Mouse (Mus musculus): ENCODE results near the gene Gm17324. TPM values are rescaled to one million over a fixed set of nuclear protein-coding genes. Genes with fewer than 3 reads are reported as not detected.

Gene Gm17324
- polyA plus RNA-seq, 1 experiment: 0.19 TPM

GRCm38 (mm10) chr9:78473588-78473987 lies 25.0 kb upstream of the Gm17324 start:
- no peak for TF ChIP-seq POLR2A (IDR thresholded peaks at IDR 0.05; ENCODE audit: control insufficient read depth, extremely low read depth, insufficient read depth, low read length, poor library complexity)
- no peak for TF ChIP-seq CTCF (IDR thresholded peaks at IDR 0.05; ENCODE audit: borderline replicate concordance, control insufficient read depth, extremely low read depth, insufficient read depth, low read length, poor library complexity)
- H3K4me1 ChIP-seq (replicated peaks; ENCODE audit: control insufficient read depth, insufficient read depth, low read length): no peaks in the 10 kb centered on the region
- 95% methylated on average over 8 of the region's 8 CpGs for WGBS
- DNase-seq: no peak
- H3K4me3 ChIP-seq (ENCODE audit: control insufficient read depth, insufficient read depth, low read length): no peak overlapping the region
- H3K27me3 ChIP-seq (ENCODE audit: control insufficient read depth, insufficient read depth, low read length): no peaks in the 10 kb centered on the region
- H3K36me3 ChIP-seq (ENCODE audit: control insufficient read depth, insufficient read depth, low read length): peaks cover 32% of the 10 kb centered on the region
- no peak overlapping the region for H3K27ac ChIP-seq (ENCODE audit: control insufficient read depth, insufficient read depth, low read length)

GRCm38 (mm10) chr9:78465725-78466124 lies 17.1 kb upstream of the Gm17324 start:
- H3K36me3 ChIP-seq (ENCODE audit: control insufficient read depth, insufficient read depth, low read length): peaks cover 42% of the 10 kb centered on the region
- DNase-seq: no peak
- WGBS: 97% methylated on average over 3 of the region's 3 CpGs
- no peaks in the 10 kb centered on the region for H3K27me3 ChIP-seq (ENCODE audit: control insufficient read depth, insufficient read depth, low read length)
- no peak for TF ChIP-seq CTCF (IDR thresholded peaks at IDR 0.05; ENCODE audit: borderline replicate concordance, control insufficient read depth, extremely low read depth, insufficient read depth, low read length, poor library complexity)
- no peak for TF ChIP-seq POLR2A (IDR thresholded peaks at IDR 0.05; ENCODE audit: control insufficient read depth, extremely low read depth, insufficient read depth, low read length, poor library complexity)
- no peak overlapping the region for H3K4me3 ChIP-seq (ENCODE audit: control insufficient read depth, insufficient read depth, low read length)
- no peak overlapping the region for H3K27ac ChIP-seq (ENCODE audit: control insufficient read depth, insufficient read depth, low read length)
- H3K4me1 ChIP-seq (replicated peaks; ENCODE audit: control insufficient read depth, insufficient read depth, low read length): no peaks in the 10 kb centered on the region

GRCm38 (mm10) chr9:78463337-78463736 lies 14.8 kb upstream of the Gm17324 start:
- peaks cover 52% of the 10 kb centered on the region for H3K36me3 ChIP-seq (ENCODE audit: control insufficient read depth, insufficient read depth, low read length)
- H3K4me3 ChIP-seq (ENCODE audit: control insufficient read depth, insufficient read depth, low read length): no peak overlapping the region
- no peak overlapping the region for H3K27ac ChIP-seq (ENCODE audit: control insufficient read depth, insufficient read depth, low read length)
- no peaks in the 10 kb centered on the region for H3K4me1 ChIP-seq (replicated peaks; ENCODE audit: control insufficient read depth, insufficient read depth, low read length)
- TF ChIP-seq POLR2A (IDR thresholded peaks at IDR 0.05; ENCODE audit: control insufficient read depth, extremely low read depth, insufficient read depth, low read length, poor library complexity): no peak
- TF ChIP-seq CTCF (IDR thresholded peaks at IDR 0.05; ENCODE audit: borderline replicate concordance, control insufficient read depth, extremely low read depth, insufficient read depth, low read length, poor library complexity): no peak
- H3K27me3 ChIP-seq (ENCODE audit: control insufficient read depth, insufficient read depth, low read length): no peaks in the 10 kb centered on the region
- DNase-seq: no peak
- WGBS: 89% methylated on average over 4 of the region's 4 CpGs

- no peak for DNase-seq
- peaks cover 61% of the 10 kb centered on the region for H3K36me3 ChIP-seq (ENCODE audit: control insufficient read depth, insufficient read depth, low read length)
- 98% methylated on average over 8 of the region's 8 CpGs for WGBS
- no peak overlapping the region for H3K4me3 ChIP-seq (ENCODE audit: control insufficient read depth, insufficient read depth, low read length)
- H3K27ac ChIP-seq (ENCODE audit: control insufficient read depth, insufficient read depth, low read length): no peak overlapping the region
- H3K4me1 ChIP-seq (replicated peaks; ENCODE audit: control insufficient read depth, insufficient read depth, low read length): no peaks in the 10 kb centered on the region
- no peak for TF ChIP-seq POLR2A (IDR thresholded peaks at IDR 0.05; ENCODE audit: control insufficient read depth, extremely low read depth, insufficient read depth, low read length, poor library complexity)
- no peaks in the 10 kb centered on the region for H3K27me3 ChIP-seq (ENCODE audit: control insufficient read depth, insufficient read depth, low read length)
Observed at GRCm38 (mm10) chr9:78457026-78457425, 8.4 kb upstream of the Gm17324 start.

- no peak overlapping the region for H3K27ac ChIP-seq (ENCODE audit: control insufficient read depth, insufficient read depth, low read length)
- H3K4me3 ChIP-seq (ENCODE audit: control insufficient read depth, insufficient read depth, low read length): no peak overlapping the region
- DNase-seq: no peak
- TF ChIP-seq POLR2A (IDR thresholded peaks at IDR 0.05; ENCODE audit: control insufficient read depth, extremely low read depth, insufficient read depth, low read length, poor library complexity) (no peak), CTCF (IDR thresholded peaks at IDR 0.05; ENCODE audit: borderline replicate concordance, control insufficient read depth, extremely low read depth, insufficient read depth, low read length, poor library complexity) (no peak)
- H3K36me3 ChIP-seq (ENCODE audit: control insufficient read depth, insufficient read depth, low read length): peaks cover 17% of the 10 kb centered on the region
- 35% methylated on average over 4 of the region's 4 CpGs for WGBS
- no peaks in the 10 kb centered on the region for H3K27me3 ChIP-seq (ENCODE audit: control insufficient read depth, insufficient read depth, low read length)
- H3K4me1 ChIP-seq (replicated peaks; ENCODE audit: control insufficient read depth, insufficient read depth, low read length): peaks cover 10% of the 10 kb centered on the region
Observed at GRCm38 (mm10) chr9:78451382-78451781, 2.8 kb upstream of the Gm17324 start.

GRCm38 (mm10) chr9:78450404-78450803 lies 1.8 kb upstream of the Gm17324 start:
- 94% methylated on average over 5 of the region's 5 CpGs for WGBS
- TF ChIP-seq POLR2A (IDR thresholded peaks at IDR 0.05; ENCODE audit: control insufficient read depth, extremely low read depth, insufficient read depth, low read length, poor library complexity) (no peak), CTCF (IDR thresholded peaks at IDR 0.05; ENCODE audit: borderline replicate concordance, control insufficient read depth, extremely low read depth, insufficient read depth, low read length, poor library complexity) (no peak)
- no peak for DNase-seq
- peaks cover 17% of the 10 kb centered on the region for H3K36me3 ChIP-seq (ENCODE audit: control insufficient read depth, insufficient read depth, low read length)
- H3K27ac ChIP-seq (ENCODE audit: control insufficient read depth, insufficient read depth, low read length): no peak overlapping the region
- no peaks in the 10 kb centered on the region for H3K27me3 ChIP-seq (ENCODE audit: control insufficient read depth, insufficient read depth, low read length)
- peaks cover 10% of the 10 kb centered on the region for H3K4me1 ChIP-seq (replicated peaks; ENCODE audit: control insufficient read depth, insufficient read depth, low read length)
- H3K4me3 ChIP-seq (ENCODE audit: control insufficient read depth, insufficient read depth, low read length): no peak overlapping the region

GRCm38 (mm10) chr9:78447606-78447972 lies 997 bp downstream of the Gm17324 start:
- no peak for DNase-seq
- Histone ChIP-seq H3K4me3 (ENCODE audit: control insufficient read depth, insufficient read depth, low read length) (no peak overlapping the region), H3K27me3 (ENCODE audit: control insufficient read depth, insufficient read depth, low read length) (no peaks in the 10 kb centered on the region; the same call in 1 of the 2 replicates), H3K36me3 (ENCODE audit: control insufficient read depth, insufficient read depth, low read length) (no peaks in the 10 kb centered on the region; the same call in 1 of the 2 replicates), H3K27ac (ENCODE audit: control insufficient read depth, insufficient read depth, low read length) (no peak overlapping the region), H3K4me1 (replicated peaks; ENCODE audit: control insufficient read depth, insufficient read depth, low read length) (peaks cover 11% of the 10 kb centered on the region)
- WGBS: 47% methylated on average over 9 of the region's 9 CpGs
- TF ChIP-seq CTCF (IDR thresholded peaks at IDR 0.05; ENCODE audit: borderline replicate concordance, control insufficient read depth, extremely low read depth, insufficient read depth, low read length, poor library complexity): no peak
- no peak for TF ChIP-seq POLR2A (IDR thresholded peaks at IDR 0.05; ENCODE audit: control insufficient read depth, extremely low read depth, insufficient read depth, low read length, poor library complexity)
